Mouse (Mus musculus) kidney, adult 2 months (tissue): ENCODE measurements around the gene Usp54.

Experiments
- CTCF ChIP-seq: fragments of 200-500 bp; conservative IDR thresholded peaks from 2 replicates; pipeline ENCODE4 v1.5.1; 2011; ENCODE audit warnings: low read depth, mild to moderate bottlenecking, control low read depth, low read length, moderate library complexity, mixed read lengths; ENCODE audit not compliant: insufficient read depth, insufficient read length
- POLR2A ChIP-seq: fragments of 200-500 bp; IDR thresholded peaks from one replicate; pipeline ENCODE4 v1.6.1; 2011; ENCODE audit warnings: low read depth, low read length, control low read depth

DNA sequence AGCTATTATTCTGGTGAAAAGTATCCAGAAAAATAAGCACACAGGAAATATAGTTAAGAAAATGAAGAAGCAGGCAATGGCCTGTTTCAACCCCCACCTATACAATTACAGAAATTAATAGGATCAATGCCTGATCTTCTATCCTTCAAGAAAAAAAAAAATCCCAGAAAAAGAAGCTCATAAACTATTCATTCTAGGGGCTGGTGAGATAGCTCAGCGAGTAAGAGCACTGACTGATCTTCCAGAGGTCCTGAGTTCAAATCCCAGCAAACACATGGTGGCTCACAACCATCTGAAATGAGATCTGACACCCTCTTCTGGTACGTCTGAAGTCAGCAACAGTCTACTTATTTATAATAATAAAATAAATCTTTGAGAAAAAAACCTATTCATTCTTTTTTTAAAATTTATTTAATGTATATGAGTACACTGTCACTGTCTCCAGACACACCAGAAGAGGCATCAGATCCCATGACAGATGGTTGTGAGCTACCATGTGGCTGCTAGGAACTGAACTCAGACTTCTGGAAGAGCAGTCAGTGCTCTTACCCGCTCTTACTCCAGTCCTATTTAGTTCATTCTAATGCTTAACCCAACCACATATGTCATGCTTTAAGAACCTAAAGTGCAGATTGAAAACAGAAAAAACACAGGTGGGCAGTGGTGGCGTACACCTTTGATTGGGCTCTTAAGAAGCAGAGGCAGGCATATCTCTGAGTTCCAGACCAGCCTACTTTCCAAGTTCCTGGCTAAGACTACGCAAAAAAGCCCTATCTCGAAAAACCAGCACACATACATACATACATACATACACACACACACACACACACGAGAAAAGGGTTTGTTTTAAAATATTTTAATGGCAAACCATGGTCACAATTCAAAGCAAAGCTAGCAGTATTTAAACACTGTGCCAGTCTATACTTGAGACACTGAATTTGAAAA is 96.1 kb downstream of the Usp54 start:
- TF ChIP-seq POLR2A: no peak
- no peak for TF ChIP-seq CTCF
